Mouse (Mus musculus) ES-E14 (cell line): ENCODE measurements around the gene Ldb3. TPM values are rescaled to one million over a fixed set of nuclear protein-coding genes. Genes with fewer than 3 reads are reported as not detected.

Source experiments
- DNase-seq: peaks from one replicate; pipeline ENCODE4 v3.0.0-alpha.2; 2013; ENCODE audit warnings: low read depth, low spot score
- H3K27ac ChIP-seq: 2 replicates; pipeline ENCODE4 v1.5.1; 2012; ENCODE audit warnings: low read depth, mild to moderate bottlenecking, low read length, moderate library complexity, mixed read lengths; ENCODE audit not compliant: poor library complexity, insufficient read depth, severe bottlenecking
- H3K36me3 ChIP-seq: 2 replicates; pipeline ENCODE4 v1.6.1; 2012; ENCODE audit warnings: mild to moderate bottlenecking, low read length, moderate library complexity, mixed read lengths; ENCODE audit not compliant: control insufficient read depth, poor library complexity, insufficient read depth, severe bottlenecking
- H3K4me1 ChIP-seq, 2 experiments: fragments of 150-350 bp in 1 of 2; sonication (generic) in 1 of 2; 2 replicates each; pipeline ENCODE4 v1.6.1; 2012; ENCODE audit warnings: low read length in 2 of 2, mild to moderate bottlenecking in 1 of 2, mixed read lengths in 1 of 2; ENCODE audit not compliant: control insufficient read depth in 2 of 2, insufficient read depth in 2 of 2, poor library complexity in 1 of 2
- H3K4me3 ChIP-seq, 2 experiments: fragments of 150-350 bp in 1 of 2; sonication (generic) in 1 of 2; 2 replicates each; pipeline ENCODE4 v1.5.1; 2012; ENCODE audit warnings: low read length in 2 of 2, low read depth in 1 of 2, mild to moderate bottlenecking in 1 of 2, mixed read lengths in 1 of 2; ENCODE audit not compliant: insufficient read depth in 1 of 2, poor library complexity in 1 of 2, severe bottlenecking in 1 of 2
- H3K9ac ChIP-seq: 2 replicates; pipeline ENCODE4 v1.6.1; 2012; ENCODE audit warnings: low read depth, mild to moderate bottlenecking, low read length, mixed read lengths; ENCODE audit not compliant: poor library complexity, insufficient read depth, severe bottlenecking
- H3K9me3 ChIP-seq: fragments of 150-350 bp; sonication (generic); 2 replicates; pipeline ENCODE4 v1.6.1; 2012; ENCODE audit warnings: low read depth, mild to moderate bottlenecking, low read length; ENCODE audit not compliant: control insufficient read depth, insufficient read depth
- CHD2 ChIP-seq: IDR thresholded peaks from 2 replicates; pipeline ENCODE4 v1.6.1; 2014; ENCODE audit warnings: mild to moderate bottlenecking, low read depth, low read length, inconsistent platforms
- HCFC1 ChIP-seq: IDR thresholded peaks from 2 replicates; pipeline ENCODE4 v1.6.1; 2012; ENCODE audit warnings: low read length, inconsistent platforms, borderline replicate concordance; ENCODE audit not compliant: insufficient read depth
- MAFK ChIP-seq: IDR thresholded peaks from 2 replicates; pipeline ENCODE4 v1.6.1; 2014; ENCODE audit warnings: mild to moderate bottlenecking, low read depth, low read length, inconsistent platforms; ENCODE audit not compliant: insufficient read depth
- ZC3H11A ChIP-seq: IDR thresholded peaks from 2 replicates; pipeline ENCODE4 v1.6.1; 2012; ENCODE audit warnings: low read depth, mild to moderate bottlenecking, inconsistent platforms, low read length, borderline replicate concordance
- ZNF384 ChIP-seq: IDR thresholded peaks from 2 replicates; pipeline ENCODE4 v1.6.1; 2012; ENCODE audit warnings: low read depth, low read length, inconsistent platforms
- in situ Hi-C, 2 experiments: fragments of 600-800 bp; cut with MboI; formaldehyde crosslinking; loops; one replicate each; pipeline ENCODE4 v1.15.1; 2025; ENCODE audit warnings: low sequenced_read_pairs in 2 of 2, inconsistent platforms in 1 of 2; ENCODE audit not compliant: unreplicated experiment in 2 of 2
- total RNA-seq: library from RNA; depleted of rRNA; stranded (reverse); fragments of 300-350 nt; gene quantifications from 2 replicates; pipeline ENCODE4 v1.2.3, GENCODE M21; 2012

Ldb3 gene
- total RNA-seq, 1 experiment = 0.98 TPM

GRCm38 (mm10) chr14:34522701-34523100 is 65.8 kb downstream of the Ldb3 start, which contains the start of gene 9230112D13Rik:
TSS of gene 9230112D13Rik (minus strand) at chr14:34522801.
- 0 out of 4 replicates have a peak within 1 kb of the TSS, but pooled peaks of 1 of the 2 experiments have one; percentile 19 for H3K4me3 ChIP-seq
- H3K4me1 ChIP-seq = peaks cover under 1 to 7% of the 10 kb centered on the region in 2 experiments; a peak in 2 of 4 replicates
- in situ Hi-C loops = no loop called here
- no peaks in the 10 kb centered on the region for H3K9me3 ChIP-seq
- TF ChIP-seq CHD2 = no peak
- no peak for TF ChIP-seq HCFC1
- TF ChIP-seq MAFK = no peak
- TF ChIP-seq ZNF384 = no peak
- TF ChIP-seq ZC3H11A = no peak
- no peak within 1 kb of the TSS for H3K9ac ChIP-seq
- no peaks in the 10 kb centered on the region for H3K36me3 ChIP-seq
- DNase-seq = no peak
- H3K27ac ChIP-seq = no peak within 1 kb of the TSS

GRCm38 (mm10) chr14:34517959-34518544 is 70.4 kb downstream of the Ldb3 start:
- TF ChIP-seq ZNF384 = no peak
- TF ChIP-seq CHD2 = no peak
- TF ChIP-seq MAFK = no peak
- TF ChIP-seq HCFC1 = no peak
- no peak for TF ChIP-seq ZC3H11A
- Histone ChIP-seq H3K4me3 (no peak overlapping the region), H3K9ac (no peak overlapping the region), H3K4me1 (peaks cover 2 to 3% of the 10 kb centered on the region in 2 experiments; a peak in 1 of 4 replicates), H3K36me3 (no peaks in the 10 kb centered on the region), H3K27ac (no peak overlapping the region), H3K9me3 (no peaks in the 10 kb centered on the region)
- DNase-seq = no peak
- in situ Hi-C loops = no loop called here

- no peak for DNase-seq
- no peaks in the 10 kb centered on the region for H3K36me3 ChIP-seq
- no peak for TF ChIP-seq ZNF384
- no peak for TF ChIP-seq ZC3H11A
- TF ChIP-seq CHD2 = no peak
- no peak for TF ChIP-seq MAFK
- TF ChIP-seq HCFC1 = no peak
- no peak overlapping the region for H3K4me3 ChIP-seq
- no peak overlapping the region for H3K27ac ChIP-seq
- in situ Hi-C loops = no loop called here
- peaks cover 2 to 3% of the 10 kb centered on the region in 2 experiments; a peak in 1 of 4 replicates for H3K4me1 ChIP-seq
- no peaks in the 10 kb centered on the region for H3K9me3 ChIP-seq
- no peak overlapping the region for H3K9ac ChIP-seq
Observed at GRCm38 (mm10) chr14:34516960-34517577, 71.4 kb downstream of the Ldb3 start.

- Histone ChIP-seq H3K4me3 (no peak overlapping the region), H3K9ac (no peak overlapping the region), H3K36me3 (no peaks in the 10 kb centered on the region), H3K9me3 (no peaks in the 10 kb centered on the region), H3K27ac (no peak overlapping the region), H3K4me1 (peaks cover 2% of the 10 kb centered on the region in 2 experiments; a peak in 1 of 4 replicates)
- TF ChIP-seq ZNF384 = no peak
- TF ChIP-seq MAFK = no peak
- TF ChIP-seq ZC3H11A = no peak
- TF ChIP-seq CHD2 = no peak
- no peak for TF ChIP-seq HCFC1
- no peak for DNase-seq
- in situ Hi-C loops = no loop called here
Observed at GRCm38 (mm10) chr14:34515860-34516259, 72.6 kb downstream of the Ldb3 start.

- H3K4me1 ChIP-seq = 0 out of 4 replicates have a peak, but pooled peaks cover 0 to 2% of the 10 kb centered on the region in 2 experiments
- no peak for DNase-seq
- H3K36me3 ChIP-seq = no peaks in the 10 kb centered on the region
- TF ChIP-seq ZC3H11A (no peak), HCFC1 (no peak), CHD2 (no peak), ZNF384 (no peak), MAFK (no peak)
- H3K27ac ChIP-seq = no peak overlapping the region
- no peak overlapping the region for H3K4me3 ChIP-seq
- in situ Hi-C loops = no loop called here
- H3K9me3 ChIP-seq = no peaks in the 10 kb centered on the region
- H3K9ac ChIP-seq = no peak overlapping the region
Observed at GRCm38 (mm10) chr14:34514120-34514519, 74.4 kb downstream of the Ldb3 start.
